Mouse (Mus musculus): ENCODE measurements around the gene Usp13. TPM values are rescaled to one million over a fixed set of nuclear protein-coding genes. Genes with fewer than 3 reads are reported as not detected.

Gene Usp13
- polyA plus RNA-seq, 1 experiment = not detected

GRCm38 (mm10) chr3:32979981-32980380, 162.6 kb downstream of the Usp13 start:
- peaks cover 5% of the 10 kb centered on the region; the same call in 1 of the 2 replicates for H3K9me3 ChIP-seq
- no peak for TF ChIP-seq FLI1 (IDR thresholded peaks at IDR 0.05; ENCODE audit: low read length)
- TF ChIP-seq GATA1 (IDR thresholded peaks at IDR 0.05; ENCODE audit: borderline replicate concordance, low read length) = no peak
- H3K36me3 ChIP-seq (replicated peaks; ENCODE audit: low read length) = no peaks in the 10 kb centered on the region
- H3K4me1 ChIP-seq = no peaks in the 10 kb centered on the region
- no peak overlapping the region for H3K4me3 ChIP-seq (replicated peaks)
- no peaks in the 10 kb centered on the region for H3K27me3 ChIP-seq (replicated peaks)

GRCm38 (mm10) chr3:32985141-32985540, 167.8 kb downstream of the Usp13 start:
- H3K9me3 ChIP-seq = peaks cover 13% of the 10 kb centered on the region; the same call in 1 of the 2 replicates
- H3K36me3 ChIP-seq (replicated peaks; ENCODE audit: low read length) = no peaks in the 10 kb centered on the region
- H3K4me1 ChIP-seq = no peaks in the 10 kb centered on the region
- TF ChIP-seq FLI1 (IDR thresholded peaks at IDR 0.05; ENCODE audit: low read length) (no peak), GATA1 (IDR thresholded peaks at IDR 0.05; ENCODE audit: borderline replicate concordance, low read length) (no peak)
- no peak overlapping the region for H3K4me3 ChIP-seq (replicated peaks)
- no peaks in the 10 kb centered on the region for H3K27me3 ChIP-seq (replicated peaks)

Other genes starting within 250 kb of the Usp13 start
- 0.63 TPM in 1 of 2 replicates, not detected in the other for gene Gnb4, start 201.0 kb upstream of the Usp13 start, polyA plus RNA-seq (2012; ENCODE audit: insufficient read depth, low replicate concordance)
- gene Actl6a, start 111.2 kb upstream of the Usp13 start, polyA plus RNA-seq (2012; ENCODE audit: insufficient read depth, low replicate concordance) = 9.8 TPM in 1 of 2 replicates, not detected in the other
- gene Ndufb5, start 80.6 kb upstream of the Usp13 start, polyA plus RNA-seq (2012; ENCODE audit: insufficient read depth, low replicate concordance) = 25.7 and 40.0 TPM in 2 replicates
- gene Mrpl47, start 79.9 kb upstream of the Usp13 start, polyA plus RNA-seq (2012; ENCODE audit: insufficient read depth, low replicate concordance) = 4.2 TPM in 1 of 2 replicates, not detected in the other

All from megakaryocyte, embryonic 14.5 days (primary cell).